Comparison of ENCODE assay signal across 13 mouse cellular contexts in the genomic region with DNA sequence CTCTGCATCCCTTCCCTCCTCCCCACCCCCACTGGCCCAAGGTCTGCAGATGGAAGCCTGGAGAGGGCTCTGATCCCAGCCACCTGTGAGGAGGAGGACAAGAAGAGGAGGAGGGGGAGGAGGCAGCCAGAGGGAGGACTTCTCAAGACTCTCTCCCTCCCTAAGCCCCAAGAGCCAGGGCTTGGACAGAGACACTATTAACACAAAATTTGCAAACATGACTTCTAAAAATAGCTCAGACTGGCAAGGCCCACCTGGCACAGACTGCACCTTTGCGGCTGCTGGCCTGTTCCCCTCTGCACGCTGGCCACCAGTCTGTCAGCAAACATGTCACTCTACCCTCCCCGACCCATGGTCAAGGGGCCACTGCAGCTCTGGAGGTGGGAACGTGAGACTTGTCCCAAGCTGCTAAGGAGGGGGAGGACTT. TPM values are rescaled to one million over a fixed set of nuclear protein-coding genes. Genes with fewer than 3 reads are reported as not detected.
DNase-seq lines count a peak whose midpoint lies in the region.
"Had no signal": no experiment of that assay in that cellular context is flagged by ENCODE, and none has a peak within 500 bp of the region (broad histone marks: within the 10 kb centered on the region; RNA-seq: fewer than 3 reads in every experiment).

No protein-coding gene starts in this region.

- 43% methylated on average over 4 of the region's 4 CpGs for WGBS in limb, embryonic 10.5 days

- H3K9me3 ChIP-seq in limb, embryonic 10.5 days (replicated peaks), result no peaks in the 10 kb centered on the region

- H3K36me3 ChIP-seq in limb, embryonic 10.5 days, result no peaks in the 10 kb centered on the region

- peak; percentile 52 for DNase-seq in gastrocnemius, adult 18-20 months (ENCODE audit: low spot score)
- no peak for DNase-seq in gastrocnemius, postnatal 4 days (ENCODE audit: low spot score in 2 of 2)
- peak; percentile 14 to 26 for DNase-seq in lung, adult 18-20 months
- DNase-seq in lung, postnatal 14 days, result no peak
- peak; percentile 48 for DNase-seq in cerebellum, adult 9-11 months
- DNase-seq in limb, embryonic 10.5 days (ENCODE audit: low spot score), result no peak
- DNase-seq in urinary bladder, postnatal 36 days (ENCODE audit: low spot score in 2 of 2), result no peak
- DNase-seq in embryo, embryonic 10.5 days (ENCODE audit: low spot score), result no peak
- DNase-seq: adrenal gland, adult 8-10 months had no signal

- H3K27me3 ChIP-seq in limb, embryonic 10.5 days (ENCODE audit: low read depth, poor library complexity, severe bottlenecking), result no peaks in the 10 kb centered on the region; the same call in 1 of the 2 replicates

- H3K4me1 ChIP-seq in limb, embryonic 10.5 days, result peaks cover 30% of the 10 kb centered on the region

- peak overlapping the region; percentile 77 for H3K27ac ChIP-seq in limb, embryonic 10.5 days
- H3K27ac ChIP-seq: heart, adult 2 months; macrophage had no signal

- H3K4me3 ChIP-seq in limb, embryonic 10.5 days, result no peak overlapping the region
- H3K4me3 ChIP-seq: heart, adult 2 months had no signal

RNA-seq across cellular contexts. Expression of a gene that starts 37.6 kb away (rescaled TPM):
- 1 to 10 TPM; 1.4 to 1.7 TPM for total RNA-seq in gastrocnemius, adult 18-20 months (2021)
- 1 to 10 TPM; 4.7 to 6.5 TPM for total RNA-seq in gastrocnemius, postnatal 4 days (2021)
- 0.14 and 0.19 TPM in 2 replicates for polyA plus RNA-seq in limb, embryonic 10.5 days (2016; fragmentation: Nextera tagmentation; extraction: Ambion mirVana)
- total RNA-seq: adrenal gland, adult 8-10 months; monocyte, adult 5-6 weeks had no signal
- polyA plus RNA-seq: forebrain, embryonic 14.5 days; macrophage had no signal

Comparison
In these comparisons a context has a peak if more than half of its experiments do, and no peak if none do; other contexts are left out.
1. DNase-seq: peak in gastrocnemius, adult 18-20 months (single experiment), lung, adult 18-20 months (2 of 2) and cerebellum, adult 9-11 months (single experiment); none in gastrocnemius, postnatal 4 days (0 of 2), lung, postnatal 14 days (single experiment), limb, embryonic 10.5 days (single experiment), urinary bladder, postnatal 36 days (0 of 2) and embryo, embryonic 10.5 days (single experiment).